Mouse (Mus musculus): ENCODE measurements around the gene Smoc1. TPM values are rescaled to one million over a fixed set of nuclear protein-coding genes. Genes with fewer than 3 reads are reported as not detected.
A peak's percentile ranks its signal among the peaks of the same experiment; 100 is the strongest.

Smoc1 gene
- polyA plus RNA-seq, 1 experiment from 2014 or later = 8.6 TPM

DNA sequence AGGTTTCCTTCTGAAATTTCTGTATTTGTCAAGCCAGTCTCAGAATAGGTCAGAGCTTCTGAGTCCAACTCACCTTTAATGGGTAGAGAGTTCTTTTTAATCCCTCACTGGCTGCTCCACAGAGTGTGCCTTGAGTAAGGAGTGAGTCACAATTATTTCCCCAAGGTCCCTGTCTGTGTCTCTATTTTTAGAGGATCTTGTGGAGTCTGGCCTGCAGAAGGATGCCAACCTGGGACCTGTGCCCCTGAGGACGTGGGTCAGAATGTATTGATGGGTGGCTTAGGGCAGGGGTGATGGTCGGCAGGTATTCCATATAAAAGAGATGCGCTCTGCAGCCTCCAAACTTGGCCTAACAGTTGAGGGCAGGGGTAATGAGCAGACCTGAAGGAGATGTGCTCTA is 115.6 kb downstream of the Smoc1 start:
- no peak overlapping the region for H3K4me2 ChIP-seq (ENCODE audit: low read depth, low read length)
- 79% methylated on average over 3 of the region's 3 CpGs for WGBS
- no peak for ATAC-seq (replicated peaks; ENCODE audit: extremely low read depth, insufficient read depth, low FRiP score)
- no peaks in the 10 kb centered on the region for H3K36me3 ChIP-seq (ENCODE audit: control insufficient read depth, insufficient read depth)
- no peak overlapping the region for H3K27ac ChIP-seq (ENCODE audit: low read length)
- H3K9ac ChIP-seq (ENCODE audit: low read length) = no peak overlapping the region
- no peaks in the 10 kb centered on the region for H3K27me3 ChIP-seq (ENCODE audit: control insufficient read depth, insufficient read depth, low read length)
- no peak overlapping the region for H3K4me3 ChIP-seq (ENCODE audit: low read length)
- peaks cover 6% of the 10 kb centered on the region for H3K4me1 ChIP-seq (ENCODE audit: control insufficient read depth, insufficient read depth, low read length)
- H3K9me3 ChIP-seq (replicated peaks; ENCODE audit: control insufficient read depth, low read length) = no peaks in the 10 kb centered on the region

DNA sequence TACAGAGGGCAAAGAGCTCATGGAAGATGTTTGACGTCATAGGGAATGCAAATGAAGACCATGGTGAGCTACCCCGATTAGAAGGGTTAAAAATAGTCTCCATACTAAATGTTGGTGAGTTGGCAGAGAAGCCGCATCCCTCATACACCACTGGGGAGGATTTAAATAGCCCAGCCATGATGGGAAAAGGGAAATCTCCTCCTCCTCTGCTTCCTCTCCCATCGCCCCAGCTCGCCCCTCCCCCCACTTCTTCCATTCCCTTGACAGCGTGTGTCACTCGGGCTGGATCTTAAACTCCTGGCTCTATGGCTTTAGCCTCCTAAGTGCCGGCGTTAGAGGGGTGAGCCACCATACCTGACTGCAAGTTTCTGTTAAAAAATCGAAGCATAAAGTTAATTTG is 117.6 kb downstream of the Smoc1 start:
- H3K4me2 ChIP-seq (ENCODE audit: low read depth, low read length) = peak overlapping the region; percentile 33; the same call in 1 of the 2 replicates
- ATAC-seq (replicated peaks; ENCODE audit: extremely low read depth, insufficient read depth, low FRiP score) = peak; percentile 52
- WGBS = 25% methylated on average over 10 of the region's 10 CpGs

GRCm38 (mm10) chr12:81146417-81147180 is 120.0 kb downstream of the Smoc1 start:
- Histone ChIP-seq H3K4me3 (ENCODE audit: low read length) (no peak overlapping the region), H3K27ac (ENCODE audit: low read length) (no peak overlapping the region), H3K9me3 (replicated peaks; ENCODE audit: control insufficient read depth, low read length) (no peaks in the 10 kb centered on the region), H3K36me3 (ENCODE audit: control insufficient read depth, insufficient read depth) (no peaks in the 10 kb centered on the region), H3K9ac (ENCODE audit: low read length) (no peak overlapping the region), H3K4me2 (ENCODE audit: low read depth, low read length) (no peak overlapping the region), H3K27me3 (ENCODE audit: control insufficient read depth, insufficient read depth, low read length) (no peaks in the 10 kb centered on the region), H3K4me1 (ENCODE audit: control insufficient read depth, insufficient read depth, low read length) (peaks cover 6% of the 10 kb centered on the region; the same call in 1 of the 2 replicates)
- 57% methylated on average over 10 of the region's 10 CpGs for WGBS
- ATAC-seq (replicated peaks; ENCODE audit: extremely low read depth, insufficient read depth, low FRiP score) = no peak

More for the DNA sequence above, 117.6 kb downstream of the Smoc1 start:
- Histone ChIP-seq H3K9me3 (replicated peaks; ENCODE audit: control insufficient read depth, low read length) (no peaks in the 10 kb centered on the region), H3K4me1 (ENCODE audit: control insufficient read depth, insufficient read depth, low read length) (peaks cover 6% of the 10 kb centered on the region), H3K4me3 (ENCODE audit: low read length) (no peak overlapping the region), H3K36me3 (ENCODE audit: control insufficient read depth, insufficient read depth) (no peaks in the 10 kb centered on the region), H3K27me3 (ENCODE audit: control insufficient read depth, insufficient read depth, low read length) (no peaks in the 10 kb centered on the region), H3K9ac (ENCODE audit: low read length) (no peak overlapping the region), H3K27ac (ENCODE audit: low read length) (no peak overlapping the region)

DNA sequence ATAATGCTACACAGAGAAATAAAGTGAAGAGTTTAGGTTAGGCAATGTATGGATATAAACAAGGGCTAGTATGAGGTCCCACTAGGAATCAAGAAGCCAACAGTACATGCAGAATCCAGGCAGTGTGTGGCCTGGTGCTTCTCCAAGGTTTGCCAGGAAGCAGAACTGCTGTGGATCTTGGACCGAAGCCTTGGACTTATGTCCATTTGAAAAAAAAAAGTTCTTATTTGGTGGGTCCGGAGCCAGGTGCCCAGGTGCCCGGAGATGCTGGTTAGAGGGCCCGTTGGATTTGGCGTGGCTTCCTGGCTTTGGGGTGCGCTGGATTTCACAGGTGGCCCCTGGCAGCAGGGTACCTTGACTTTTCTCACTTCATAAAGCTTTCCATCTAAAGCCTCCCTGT is 121.3 kb downstream of the Smoc1 start:
- 84% methylated on average over 6 of the region's 6 CpGs for WGBS
- Histone ChIP-seq H3K36me3 (ENCODE audit: control insufficient read depth, insufficient read depth) (no peaks in the 10 kb centered on the region), H3K4me2 (ENCODE audit: low read depth, low read length) (no peak overlapping the region), H3K4me1 (ENCODE audit: control insufficient read depth, insufficient read depth, low read length) (peaks cover 6% of the 10 kb centered on the region; the same call in 1 of the 2 replicates), H3K9ac (ENCODE audit: low read length) (no peak overlapping the region), H3K9me3 (replicated peaks; ENCODE audit: control insufficient read depth, low read length) (no peaks in the 10 kb centered on the region), H3K27ac (ENCODE audit: low read length) (no peak overlapping the region), H3K4me3 (ENCODE audit: low read length) (no peak overlapping the region), H3K27me3 (ENCODE audit: control insufficient read depth, insufficient read depth, low read length) (no peaks in the 10 kb centered on the region)
- ATAC-seq (replicated peaks; ENCODE audit: extremely low read depth, insufficient read depth, low FRiP score) = no peak

DNA sequence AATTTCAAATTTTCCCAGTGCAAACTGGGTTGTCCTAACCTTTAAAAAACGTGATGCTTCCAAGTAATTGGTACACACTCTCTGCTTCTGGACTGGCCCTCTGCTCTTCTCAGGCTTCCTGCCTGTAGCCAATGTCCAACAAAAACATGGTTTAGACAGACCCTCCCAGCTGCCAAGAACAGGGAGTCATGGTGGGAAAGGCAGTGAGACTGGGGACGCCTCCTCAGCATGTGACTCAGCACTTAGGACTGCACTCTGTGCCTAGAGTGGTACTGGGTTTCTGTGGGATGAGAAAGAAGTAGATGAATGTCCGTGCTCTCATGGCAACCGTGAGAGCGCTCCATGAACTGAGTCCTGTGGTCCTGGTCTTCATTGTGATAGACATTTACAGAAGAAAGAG is 124.3 kb downstream of the Smoc1 start:
- Histone ChIP-seq H3K4me2 (ENCODE audit: low read depth, low read length) (no peak overlapping the region), H3K9ac (ENCODE audit: low read length) (no peak overlapping the region), H3K27ac (ENCODE audit: low read length) (no peak overlapping the region), H3K4me1 (ENCODE audit: control insufficient read depth, insufficient read depth, low read length) (no peaks in the 10 kb centered on the region), H3K4me3 (ENCODE audit: low read length) (no peak overlapping the region), H3K27me3 (ENCODE audit: control insufficient read depth, insufficient read depth, low read length) (no peaks in the 10 kb centered on the region), H3K9me3 (replicated peaks; ENCODE audit: control insufficient read depth, low read length) (no peaks in the 10 kb centered on the region), H3K36me3 (ENCODE audit: control insufficient read depth, insufficient read depth) (no peaks in the 10 kb centered on the region)
- peak; percentile 64; the same call in 1 of the 2 replicates for ATAC-seq (replicated peaks; ENCODE audit: extremely low read depth, insufficient read depth, low FRiP score)
- WGBS = 65% methylated on average over 5 of the region's 5 CpGs

- no peaks in the 10 kb centered on the region for H3K9me3 ChIP-seq (replicated peaks; ENCODE audit: control insufficient read depth, low read length)
- no peak overlapping the region for H3K9ac ChIP-seq (ENCODE audit: low read length)
- H3K4me1 ChIP-seq (ENCODE audit: control insufficient read depth, insufficient read depth, low read length) = no peaks in the 10 kb centered on the region
- no peak overlapping the region for H3K4me2 ChIP-seq (ENCODE audit: low read depth, low read length)
- WGBS = 52% methylated on average over 2 of the region's 2 CpGs
- no peak overlapping the region for H3K4me3 ChIP-seq (ENCODE audit: low read length)
- ATAC-seq (replicated peaks; ENCODE audit: extremely low read depth, insufficient read depth, low FRiP score) = 0 out of 2 replicates have a peak, but pooled peaks have one; percentile 37
- no peaks in the 10 kb centered on the region for H3K36me3 ChIP-seq (ENCODE audit: control insufficient read depth, insufficient read depth)
- H3K27ac ChIP-seq (ENCODE audit: low read length) = no peak overlapping the region
- H3K27me3 ChIP-seq (ENCODE audit: control insufficient read depth, insufficient read depth, low read length) = no peaks in the 10 kb centered on the region
Measured at GRCm38 (mm10) chr12:81152082-81152481, 125.5 kb downstream of the Smoc1 start.

DNA sequence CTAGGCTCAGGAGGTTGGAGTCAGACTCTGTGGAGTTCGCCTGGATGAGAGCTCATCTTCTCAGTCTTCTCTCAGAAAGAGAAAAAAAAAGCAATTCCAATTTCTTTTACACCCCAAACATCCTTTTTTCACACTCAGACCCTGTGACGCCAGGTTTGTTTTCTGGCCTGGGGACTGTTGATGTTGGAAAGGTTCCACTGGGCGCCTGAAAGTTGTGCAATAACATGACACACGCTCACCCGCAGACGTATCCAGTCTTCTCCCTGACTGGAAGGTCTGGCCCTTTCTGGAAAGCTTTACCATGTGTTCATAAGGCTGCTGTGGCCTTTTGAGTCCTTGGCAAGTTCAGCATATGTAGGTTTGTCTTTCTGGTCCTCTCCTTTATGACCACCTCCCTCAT is 129.1 kb downstream of the Smoc1 start:
- Histone ChIP-seq H3K4me3 (ENCODE audit: low read length) (no peak overlapping the region), H3K9me3 (replicated peaks; ENCODE audit: control insufficient read depth, low read length) (no peaks in the 10 kb centered on the region), H3K4me2 (ENCODE audit: low read depth, low read length) (no peak overlapping the region), H3K36me3 (ENCODE audit: control insufficient read depth, insufficient read depth) (no peaks in the 10 kb centered on the region), H3K27ac (ENCODE audit: low read length) (no peak overlapping the region), H3K27me3 (ENCODE audit: control insufficient read depth, insufficient read depth, low read length) (no peaks in the 10 kb centered on the region), H3K9ac (ENCODE audit: low read length) (no peak overlapping the region), H3K4me1 (ENCODE audit: control insufficient read depth, insufficient read depth, low read length) (no peaks in the 10 kb centered on the region)
- peak; percentile 65; the same call in 1 of the 2 replicates for ATAC-seq (replicated peaks; ENCODE audit: extremely low read depth, insufficient read depth, low FRiP score)
- 62% methylated on average over 6 of the region's 6 CpGs for WGBS

- H3K27ac ChIP-seq (ENCODE audit: low read length) = no peak overlapping the region
- H3K4me3 ChIP-seq (ENCODE audit: low read length) = no peak overlapping the region
- no peak overlapping the region for H3K9ac ChIP-seq (ENCODE audit: low read length)
- H3K36me3 ChIP-seq (ENCODE audit: control insufficient read depth, insufficient read depth) = no peaks in the 10 kb centered on the region
- H3K4me2 ChIP-seq (ENCODE audit: low read depth, low read length) = no peak overlapping the region
- ATAC-seq (replicated peaks; ENCODE audit: extremely low read depth, insufficient read depth, low FRiP score) = no peak
- H3K4me1 ChIP-seq (ENCODE audit: control insufficient read depth, insufficient read depth, low read length) = no peaks in the 10 kb centered on the region
- H3K27me3 ChIP-seq (ENCODE audit: control insufficient read depth, insufficient read depth, low read length) = no peaks in the 10 kb centered on the region
- no peaks in the 10 kb centered on the region for H3K9me3 ChIP-seq (replicated peaks; ENCODE audit: control insufficient read depth, low read length)
- WGBS = 71% methylated on average over 8 of the region's 8 CpGs
Measured at GRCm38 (mm10) chr12:81156841-81157240, 130.2 kb downstream of the Smoc1 start.

DNA sequence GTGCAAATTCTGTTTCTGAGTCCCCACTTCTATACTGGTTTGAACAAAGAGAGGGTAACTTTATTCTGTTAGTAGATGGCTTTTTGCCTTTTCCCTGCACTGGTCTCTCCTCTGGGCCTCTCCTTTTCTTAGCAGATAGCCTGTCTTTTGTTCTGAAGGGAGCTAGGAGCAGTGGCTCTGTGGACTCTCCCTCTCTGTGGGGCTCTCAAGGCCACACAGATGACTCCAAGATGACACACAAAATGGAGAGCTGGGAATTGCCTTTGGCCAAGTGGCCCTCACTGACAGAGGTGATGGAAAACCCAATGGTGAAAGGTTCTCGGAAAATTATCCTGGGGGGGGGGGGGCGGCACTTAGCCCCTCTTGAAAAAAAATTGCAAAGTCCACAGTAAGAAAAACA is 133.3 kb downstream of the Smoc1 start:
- Histone ChIP-seq H3K4me2 (ENCODE audit: low read depth, low read length) (no peak overlapping the region), H3K4me1 (ENCODE audit: control insufficient read depth, insufficient read depth, low read length) (no peaks in the 10 kb centered on the region), H3K27ac (ENCODE audit: low read length) (no peak overlapping the region), H3K27me3 (ENCODE audit: control insufficient read depth, insufficient read depth, low read length) (no peaks in the 10 kb centered on the region), H3K9ac (ENCODE audit: low read length) (no peak overlapping the region), H3K36me3 (ENCODE audit: control insufficient read depth, insufficient read depth) (no peaks in the 10 kb centered on the region), H3K9me3 (replicated peaks; ENCODE audit: control insufficient read depth, low read length) (no peaks in the 10 kb centered on the region), H3K4me3 (ENCODE audit: low read length) (no peak overlapping the region)
- ATAC-seq (replicated peaks; ENCODE audit: extremely low read depth, insufficient read depth, low FRiP score) = no peak
- WGBS = 65% methylated on average over 2 of the region's 2 CpGs
